Mouse (Mus musculus) forebrain, embryonic 16.5 days (tissue): ENCODE measurements around the gene Gli3. TPM values are rescaled to one million over a fixed set of nuclear protein-coding genes. Genes with fewer than 3 reads are reported as not detected.

Experiments
- ATAC-seq: fragments of 200-750 bp; cut with Nextera tagmentation; 2 replicates; pipeline ENCODE4 v1.8.0; 2017; ENCODE audit warnings: mild to moderate bottlenecking, moderate library complexity
- H3K27ac ChIP-seq: fragments of 300-500 bp; sonication (generic); 2 replicates; pipeline ENCODE4 v1.5.1; 2014; ENCODE audit warnings: low read length, control low read depth
- H3K27me3 ChIP-seq: fragments of 300-500 bp; sonication (generic); replicated peaks from 2 replicates; pipeline ENCODE4 v1.6.1; 2014; ENCODE audit warnings: low read length; ENCODE audit not compliant: control insufficient read depth, insufficient read depth
- H3K36me3 ChIP-seq: fragments of 300-500 bp; sonication (generic); 2 replicates; pipeline ENCODE4 v1.6.1; 2014; ENCODE audit not compliant: control insufficient read depth, insufficient read depth
- H3K4me1 ChIP-seq: fragments of 300-500 bp; sonication (generic); replicated peaks from 2 replicates; pipeline ENCODE4 v1.6.1; 2014; ENCODE audit warnings: low read length; ENCODE audit not compliant: control insufficient read depth, insufficient read depth
- H3K4me2 ChIP-seq: fragments of 300-500 bp; sonication (generic); 2 replicates; pipeline ENCODE4 v1.6.1; 2014; ENCODE audit warnings: mild to moderate bottlenecking, low read length, control low read depth
- H3K4me3 ChIP-seq: fragments of 300-500 bp; sonication (generic); replicated peaks from 2 replicates; pipeline ENCODE4 v1.5.1; 2014; ENCODE audit warnings: mild to moderate bottlenecking, low read length, control low read depth
- H3K9ac ChIP-seq: fragments of 300-500 bp; sonication (generic); replicated peaks from 2 replicates; pipeline ENCODE4 v1.6.1; 2014; ENCODE audit warnings: low read depth, low read length, control low read depth
- H3K9me3 ChIP-seq: fragments of 300-500 bp; sonication (generic); 2 replicates; pipeline ENCODE4 v1.6.1; 2016; ENCODE audit warnings: low read length; ENCODE audit not compliant: control insufficient read depth
- WGBS: fragments of 180-500 bp; shearing (Covaris S2); extraction: QIAGEN DNeasy Blood & Tissue Kit; methylation state at CpG from one replicate; pipeline ENCODE4 v1.1.7; 2014; 5-methylcytosine and 5-hydroxymethylcytosine counted together
- polyA plus RNA-seq: library from polyadenylated mRNA; unstranded; fragments of >200 nt; fragmentation: Nextera tagmentation; extraction: Ambion mirVana; gene quantifications from 2 replicates; pipeline ENCODE4 v1.2.1, GENCODE M21; 2015

The Gli3 gene
- polyA plus RNA-seq, 1 experiment from 2014 or later, result 10.8 TPM

- Histone ChIP-seq H3K4me2 (no peak overlapping the region), H3K9me3 (no peaks in the 10 kb centered on the region), H3K4me3 (no peak overlapping the region), H3K4me1 (peaks cover 8% of the 10 kb centered on the region), H3K36me3 (no peaks in the 10 kb centered on the region), H3K9ac (no peak overlapping the region), H3K27ac (no peak overlapping the region), H3K27me3 (no peaks in the 10 kb centered on the region)
- ATAC-seq, result no peak
- 100% methylated on average over 1 of the region's 1 CpGs for WGBS
These were observed 218.5 kb downstream of the Gli3 start for GRCm38 (mm10) chr13:15681530-15681929.

- ATAC-seq, result no peak
- Histone ChIP-seq H3K27ac (no peak overlapping the region), H3K9me3 (no peaks in the 10 kb centered on the region), H3K4me2 (no peak overlapping the region), H3K4me3 (no peak overlapping the region), H3K4me1 (peaks cover 4% of the 10 kb centered on the region; the same call in 1 of the 2 replicates), H3K9ac (no peak overlapping the region), H3K36me3 (no peaks in the 10 kb centered on the region), H3K27me3 (no peaks in the 10 kb centered on the region)
- 94% methylated on average over 1 of the region's 1 CpGs for WGBS
These were observed 220.0 kb downstream of the Gli3 start for GRCm38 (mm10) chr13:15683006-15683405.

- WGBS, result 57% methylated on average over 6 of the region's 6 CpGs
- Histone ChIP-seq H3K36me3 (no peaks in the 10 kb centered on the region), H3K4me3 (no peak overlapping the region), H3K27ac (no peak overlapping the region), H3K4me1 (peaks cover 2% of the 10 kb centered on the region; the same call in 1 of the 2 replicates), H3K9ac (no peak overlapping the region), H3K27me3 (no peaks in the 10 kb centered on the region), H3K4me2 (no peak overlapping the region), H3K9me3 (no peaks in the 10 kb centered on the region)
- no peak for ATAC-seq
These were observed 225.2 kb downstream of the Gli3 start for GRCm38 (mm10) chr13:15688074-15688825.

- 86% methylated on average over 5 of the region's 5 CpGs for WGBS
- peaks cover 2% of the 10 kb centered on the region; the same call in 1 of the 2 replicates for H3K4me1 ChIP-seq
- H3K4me3 ChIP-seq, result no peak overlapping the region
- H3K9ac ChIP-seq, result no peak overlapping the region
- no peaks in the 10 kb centered on the region for H3K36me3 ChIP-seq
- ATAC-seq, result no peak
- H3K27ac ChIP-seq, result no peak overlapping the region
- no peak overlapping the region for H3K4me2 ChIP-seq
- no peaks in the 10 kb centered on the region for H3K9me3 ChIP-seq
- H3K27me3 ChIP-seq, result no peaks in the 10 kb centered on the region
These were observed 225.9 kb downstream of the Gli3 start for GRCm38 (mm10) chr13:15688826-15689501.

- Histone ChIP-seq H3K27ac (no peak overlapping the region), H3K9me3 (no peaks in the 10 kb centered on the region), H3K4me3 (no peak overlapping the region), H3K4me2 (no peak overlapping the region), H3K27me3 (no peaks in the 10 kb centered on the region), H3K4me1 (peaks cover under 1% of the 10 kb centered on the region; the same call in 1 of the 2 replicates), H3K36me3 (no peaks in the 10 kb centered on the region), H3K9ac (no peak overlapping the region)
- 39% methylated on average over 5 of the region's 5 CpGs for WGBS
- no peak for ATAC-seq
These were observed 228.9 kb downstream of the Gli3 start for GRCm38 (mm10) chr13:15691751-15692464.

GRCm38 (mm10) chr13:15692465-15692809 lies 229.4 kb downstream of the Gli3 start:
- ATAC-seq, result no peak

GRCm38 (mm10) chr13:15698284-15698683 lies 235.2 kb downstream of the Gli3 start:
- ATAC-seq, result no peak
- Histone ChIP-seq H3K9me3 (no peaks in the 10 kb centered on the region), H3K36me3 (no peaks in the 10 kb centered on the region), H3K27me3 (no peaks in the 10 kb centered on the region), H3K4me3 (no peak overlapping the region), H3K9ac (no peak overlapping the region), H3K4me2 (no peak overlapping the region), H3K27ac (no peak overlapping the region), H3K4me1 (no peaks in the 10 kb centered on the region)
- 83% methylated on average over 4 of the region's 4 CpGs for WGBS

More at GRCm38 (mm10) chr13:15692465-15692809, 229.4 kb downstream of the Gli3 start:
- H3K9ac ChIP-seq, result no peak overlapping the region
- no peak overlapping the region for H3K27ac ChIP-seq
- H3K4me2 ChIP-seq, result no peak overlapping the region
- H3K9me3 ChIP-seq, result no peaks in the 10 kb centered on the region
- H3K27me3 ChIP-seq, result no peaks in the 10 kb centered on the region
- H3K36me3 ChIP-seq, result no peaks in the 10 kb centered on the region
- H3K4me1 ChIP-seq, result no peaks in the 10 kb centered on the region; the same call in 1 of the 2 replicates
- no peak overlapping the region for H3K4me3 ChIP-seq

- Histone ChIP-seq H3K27me3 (no peaks in the 10 kb centered on the region), H3K36me3 (no peaks in the 10 kb centered on the region), H3K4me1 (no peaks in the 10 kb centered on the region), H3K9ac (no peak overlapping the region), H3K4me2 (no peak overlapping the region), H3K4me3 (no peak overlapping the region), H3K27ac (no peak overlapping the region), H3K9me3 (no peaks in the 10 kb centered on the region)
- WGBS, result 89% methylated on average over 6 of the region's 6 CpGs
- no peak for ATAC-seq
These were observed 236.1 kb downstream of the Gli3 start for GRCm38 (mm10) chr13:15699116-15699515.

- WGBS, result 28% methylated on average over 8 of the region's 8 CpGs
- no peak overlapping the region for H3K4me3 ChIP-seq
- no peak for ATAC-seq
- H3K36me3 ChIP-seq, result no peaks in the 10 kb centered on the region
- no peaks in the 10 kb centered on the region for H3K27me3 ChIP-seq
- H3K4me1 ChIP-seq, result peaks cover 19% of the 10 kb centered on the region
- H3K9me3 ChIP-seq, result no peaks in the 10 kb centered on the region
- H3K9ac ChIP-seq, result no peak overlapping the region
- H3K4me2 ChIP-seq, result no peak overlapping the region
- H3K27ac ChIP-seq, result no peak overlapping the region
These were observed 241.6 kb downstream of the Gli3 start for GRCm38 (mm10) chr13:15704669-15705068.
